Mouse (Mus musculus) lung, postnatal 14 days (tissue): ENCODE measurements around the gene Man1c1.

Experiments
- DNase-seq: peaks from one replicate; pipeline ENCODE4 v3.0.0; 2021

Gene Man1c1

DNA sequence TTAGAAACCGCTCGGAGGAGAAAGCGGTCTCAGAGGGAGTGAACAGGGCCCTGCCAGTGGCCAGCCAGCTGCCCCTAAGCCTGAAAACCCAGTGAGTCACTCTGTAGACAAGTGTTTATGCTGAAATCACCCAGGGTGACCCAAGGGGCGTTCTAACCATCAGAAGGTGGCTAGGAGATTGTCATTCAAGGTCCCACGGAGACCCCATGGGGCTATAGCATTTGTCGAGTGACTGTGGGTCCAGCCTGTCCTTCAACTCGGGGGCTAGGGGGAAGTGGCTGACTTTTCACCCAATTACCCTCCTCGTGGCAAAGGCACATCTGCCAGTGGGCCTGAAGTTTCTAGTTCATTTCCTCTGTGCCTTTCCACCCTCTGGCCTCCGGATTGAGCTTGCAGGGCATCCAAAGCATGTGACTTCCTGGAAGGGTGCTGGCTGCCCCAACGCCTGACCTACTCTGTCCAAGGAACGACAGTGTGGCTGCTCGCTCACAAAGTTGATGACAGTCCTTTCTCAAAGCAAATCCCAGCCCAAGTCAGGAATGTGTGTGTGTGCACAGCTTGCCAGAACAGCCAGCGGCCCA, 71.9 kb downstream of the Man1c1 start:
- peak; percentile 74 for DNase-seq

DNA sequence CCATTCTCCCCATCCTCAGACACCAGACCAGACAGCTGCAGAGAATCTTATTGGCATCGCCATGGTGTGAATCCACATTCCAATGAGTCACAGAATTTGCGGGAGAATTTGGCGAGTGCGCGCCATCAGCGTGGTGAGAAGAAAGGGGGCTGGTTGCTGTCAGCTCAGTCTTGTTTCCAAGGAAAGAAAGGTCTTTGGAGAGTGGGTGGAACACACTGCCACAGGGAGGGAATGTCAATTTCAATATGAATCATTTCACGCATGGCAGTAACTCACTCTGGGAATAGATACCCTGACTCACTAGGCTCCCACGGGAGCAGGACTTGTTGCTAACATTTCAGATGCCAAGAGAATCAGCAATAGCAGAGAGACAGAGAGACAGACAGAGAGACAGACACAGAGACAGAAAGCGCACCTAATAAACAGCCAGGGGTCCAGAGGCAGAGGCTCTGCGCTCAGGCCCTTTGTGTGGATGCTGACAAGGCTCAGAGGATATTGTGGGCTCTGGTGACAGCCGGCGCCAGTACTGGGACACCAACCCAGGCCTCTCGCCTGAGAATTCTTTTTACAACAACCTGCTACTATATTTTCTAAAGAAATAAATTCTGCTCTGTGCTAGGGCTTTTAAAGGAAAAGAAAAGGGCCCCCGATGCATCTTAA, 72.5 kb downstream of the Man1c1 start:
- DNase-seq = no peak

DNA sequence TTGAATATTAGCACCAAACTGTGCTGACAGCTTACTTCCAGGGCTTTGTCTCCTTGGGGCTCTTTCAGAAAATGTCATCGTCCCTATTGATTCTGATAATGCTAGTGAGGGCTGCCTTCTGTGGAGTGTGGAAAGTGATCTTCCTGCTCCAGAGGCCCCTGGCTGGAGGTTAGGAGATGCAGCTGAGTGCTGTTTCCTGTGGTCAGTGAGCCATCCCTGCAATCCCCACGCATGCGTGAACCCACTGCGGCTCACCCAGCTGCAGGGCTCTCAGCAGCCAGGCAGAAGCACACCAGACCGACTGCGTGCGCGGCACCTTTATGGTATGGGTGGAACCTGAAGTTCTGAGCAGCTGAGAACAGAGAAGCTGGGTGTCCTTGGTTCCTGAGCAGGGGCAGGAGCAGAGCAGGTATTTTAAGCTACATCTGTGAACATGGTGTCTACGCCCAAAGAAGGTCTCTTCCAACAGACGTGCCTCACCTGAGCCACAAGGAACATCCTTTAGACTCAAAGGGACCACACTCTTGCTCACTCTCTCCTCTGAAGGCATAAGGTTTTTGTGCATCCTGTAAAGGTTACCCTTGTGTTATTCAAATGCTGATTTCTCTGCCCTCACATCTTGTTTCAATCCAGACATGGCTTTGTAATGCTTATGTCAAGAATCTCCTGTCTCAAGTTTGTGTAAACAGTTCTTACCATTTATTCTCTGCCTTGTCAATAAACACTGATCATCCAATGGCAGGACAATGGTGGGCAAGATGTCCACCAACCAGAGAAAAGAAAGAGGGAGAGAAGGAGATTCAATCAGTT, 75.3 kb downstream of the Man1c1 start:
- DNase-seq = no peak

DNA sequence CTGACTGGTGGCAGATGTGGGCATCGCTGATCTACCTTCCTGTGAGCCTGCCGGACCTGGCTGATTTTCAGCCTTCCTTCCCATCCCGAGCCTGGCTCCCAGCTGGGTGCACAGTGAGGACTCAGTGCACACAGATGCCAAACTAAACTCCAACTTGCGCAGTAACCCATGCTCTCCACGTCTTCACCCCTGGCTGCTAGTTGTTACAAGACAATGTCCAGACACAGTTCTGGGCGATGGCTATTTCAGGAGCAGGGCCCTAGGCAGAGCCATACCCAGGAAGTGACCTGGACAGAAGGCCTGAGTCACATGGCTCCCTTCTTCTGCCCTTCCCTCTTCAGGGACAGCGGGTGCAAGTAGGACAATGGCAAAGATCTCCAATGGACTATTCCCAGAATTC, 76.0 kb downstream of the Man1c1 start:
- no peak for DNase-seq

DNA sequence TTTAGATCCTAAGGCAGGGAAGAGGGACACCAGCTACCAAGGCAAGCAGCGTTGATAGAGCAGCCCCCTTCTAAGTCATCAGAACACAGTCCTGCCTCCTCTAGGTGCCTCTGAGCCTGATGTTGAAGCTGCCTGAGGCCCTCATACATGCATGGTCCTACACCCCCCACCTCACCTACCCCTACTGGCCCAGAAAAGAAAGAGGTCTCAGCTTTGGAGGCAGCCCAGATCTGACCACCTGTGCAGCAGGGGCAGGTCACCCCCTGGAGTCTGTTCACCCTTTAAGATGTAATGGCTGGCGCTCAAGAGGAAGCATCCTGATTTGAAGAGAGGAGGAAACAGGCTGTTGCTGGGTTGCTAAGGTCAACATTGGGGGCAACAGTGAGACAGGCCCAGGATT, 77.2 kb downstream of the Man1c1 start:
- no peak for DNase-seq

DNA sequence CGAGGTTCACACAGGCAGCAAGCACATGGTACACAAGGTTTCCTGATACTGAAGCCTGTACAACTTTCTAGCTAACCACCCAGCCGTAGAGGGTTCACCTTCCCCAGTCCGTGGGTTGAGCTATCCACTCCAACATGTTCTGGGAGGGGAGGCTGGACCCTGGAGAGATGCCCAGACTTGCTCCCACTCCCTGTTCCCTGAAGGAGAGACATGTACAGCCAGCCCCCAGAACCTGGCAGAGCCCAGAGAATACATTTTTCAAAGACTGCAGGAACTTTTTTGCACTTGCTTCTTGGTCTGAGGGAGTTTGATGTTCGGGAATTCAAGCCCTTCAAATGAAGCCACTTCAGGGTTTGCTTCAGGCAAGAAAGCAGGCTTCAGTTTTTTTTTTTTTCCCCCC, 77.7 kb downstream of the Man1c1 start:
- no peak for DNase-seq

DNA sequence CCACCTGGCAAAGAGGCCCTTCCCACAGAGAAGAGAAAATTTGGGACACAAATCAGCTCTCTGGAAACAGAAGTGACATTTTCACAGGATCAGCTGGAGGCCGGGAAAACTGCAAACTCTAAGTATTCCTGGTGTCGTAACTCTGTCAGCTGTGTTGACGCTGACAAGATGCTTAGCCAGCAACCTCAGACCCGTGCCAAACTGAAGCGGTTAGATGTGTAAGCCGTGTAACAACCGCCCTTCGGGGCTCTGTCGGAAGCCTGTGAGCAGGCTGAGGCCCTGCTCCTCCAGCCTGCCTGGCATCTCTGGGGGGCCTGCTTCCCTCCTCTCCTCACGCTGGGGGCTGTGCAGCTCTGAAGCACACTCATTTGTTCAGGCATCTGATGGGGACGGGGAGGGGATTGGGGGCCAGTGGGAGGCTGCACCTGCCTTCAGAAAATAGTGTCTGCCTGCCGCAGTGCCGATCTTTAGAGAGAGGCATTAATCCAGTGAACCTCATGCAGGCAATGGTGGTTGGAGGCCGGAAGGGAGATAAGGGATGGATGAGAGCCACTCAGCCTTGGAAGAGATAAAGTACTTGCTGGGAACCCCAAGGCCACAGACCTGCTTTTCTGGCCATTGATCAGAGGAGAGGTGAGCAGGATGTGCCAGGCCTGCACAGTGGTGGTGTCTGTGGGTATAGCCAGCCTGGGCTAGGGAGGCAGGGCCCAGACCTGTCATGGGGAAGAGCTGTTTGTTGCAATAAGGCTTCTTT, 79.8 kb downstream of the Man1c1 start:
- DNase-seq = peak; percentile 66

DNA sequence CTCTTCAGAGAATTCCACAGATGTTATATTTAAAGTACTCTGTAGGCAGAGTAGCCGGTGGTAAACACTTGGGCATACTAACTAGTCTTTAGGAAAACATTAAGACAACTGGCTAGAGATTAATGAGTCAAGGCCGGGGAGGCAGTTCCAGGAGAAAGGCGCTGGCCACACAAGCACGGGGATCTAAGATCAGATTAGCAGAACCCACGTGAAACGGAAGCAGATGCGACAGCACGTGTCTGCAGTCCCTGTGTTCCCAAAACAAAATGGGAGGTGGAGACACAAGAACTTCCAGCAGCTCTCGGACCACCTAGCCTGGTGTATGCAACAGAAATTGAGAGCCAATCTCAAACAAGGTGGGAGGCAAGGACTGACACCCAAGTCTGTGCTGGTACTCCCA, 82.4 kb downstream of the Man1c1 start:
- DNase-seq = no peak

DNA sequence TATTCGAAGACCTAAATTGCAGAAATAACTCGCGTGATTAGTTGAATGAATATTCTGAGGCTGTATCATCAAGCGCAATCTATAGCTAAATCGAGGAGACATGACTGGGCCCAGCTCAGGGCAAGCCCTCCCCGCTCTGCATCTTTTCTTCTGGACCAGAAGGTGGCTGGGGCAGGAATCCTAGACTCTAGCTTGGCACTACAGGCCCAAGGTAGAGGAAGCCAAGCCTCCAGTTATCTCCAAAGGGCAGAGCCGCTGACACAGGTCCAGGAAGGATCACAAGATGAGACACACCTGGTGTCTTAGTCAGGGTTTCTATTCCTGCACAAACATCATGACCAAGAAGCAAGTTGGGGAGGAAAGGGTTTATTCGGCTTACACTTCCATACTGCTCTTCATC, 83.8 kb downstream of the Man1c1 start:
- DNase-seq = no peak

DNA sequence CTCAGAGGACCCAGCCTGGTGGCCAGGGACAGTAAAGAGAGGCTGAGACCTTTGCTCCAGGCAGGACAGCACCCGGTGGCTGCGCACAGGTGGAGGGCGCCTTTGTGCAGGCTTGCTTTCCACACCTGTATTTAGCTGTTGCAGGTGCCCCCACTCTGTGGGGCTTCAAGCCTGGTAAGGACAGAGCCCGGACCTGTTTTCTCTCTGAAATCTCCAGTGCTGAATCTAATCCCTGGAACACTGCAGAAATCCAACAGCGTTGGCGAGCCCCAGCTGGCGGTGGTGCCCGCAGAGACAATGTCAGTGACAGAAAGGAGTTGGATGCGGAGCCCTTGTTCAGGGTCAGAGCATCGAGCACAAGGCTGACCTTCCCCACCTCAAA, 84.6 kb downstream of the Man1c1 start:
- DNase-seq = no peak

DNA sequence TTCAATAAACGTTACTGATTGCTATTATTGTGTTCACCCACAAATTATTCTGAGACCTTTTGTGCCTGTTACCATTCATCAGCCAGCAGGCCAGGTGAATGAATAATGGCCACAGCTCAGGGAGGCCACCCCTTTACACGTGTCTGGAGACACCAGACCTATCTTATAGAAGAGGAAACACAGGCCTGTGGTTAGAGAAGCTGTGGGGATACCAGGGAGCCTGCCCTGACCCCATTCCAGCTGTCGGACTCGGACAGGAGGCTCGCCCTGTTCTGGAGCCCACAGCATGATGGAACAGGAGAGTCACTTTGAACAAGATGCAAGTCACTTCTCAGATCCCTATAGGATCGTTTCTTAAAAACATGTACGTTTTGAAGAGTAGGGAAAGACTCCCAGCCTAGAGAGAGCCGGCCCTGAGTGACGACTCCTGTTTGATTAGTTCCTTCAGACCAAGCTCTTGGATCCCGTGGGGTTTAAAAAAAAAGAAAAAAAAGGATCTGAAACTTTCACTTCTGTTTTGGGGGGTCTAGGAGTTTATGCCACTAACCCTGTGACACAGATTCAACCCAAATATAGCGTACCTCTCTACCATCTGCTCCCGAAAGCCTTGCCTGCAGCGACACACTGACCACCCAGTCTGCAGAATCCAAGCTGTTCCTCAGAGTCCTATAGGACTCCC, 85.1 kb downstream of the Man1c1 start:
- DNase-seq = no peak

DNA sequence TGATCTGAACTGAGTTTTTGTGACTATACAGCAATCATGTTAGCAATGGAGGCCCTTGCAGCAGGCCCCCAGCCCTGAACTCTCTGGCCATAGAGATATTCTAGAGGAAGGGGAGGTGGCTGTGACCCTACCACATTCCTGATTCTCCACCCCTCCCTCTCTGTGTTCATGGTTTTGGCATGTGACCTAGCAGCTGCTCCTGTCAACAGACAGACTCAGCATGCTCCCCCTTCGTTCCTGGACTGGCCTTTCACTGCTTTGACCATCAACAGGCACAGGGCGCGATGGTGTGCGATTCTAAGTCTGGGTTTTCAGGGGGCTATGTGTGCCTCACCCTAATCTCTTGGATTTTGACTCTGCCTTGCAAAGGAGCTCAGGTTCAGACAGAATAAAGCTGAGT, 86.3 kb downstream of the Man1c1 start:
- no peak for DNase-seq

DNA sequence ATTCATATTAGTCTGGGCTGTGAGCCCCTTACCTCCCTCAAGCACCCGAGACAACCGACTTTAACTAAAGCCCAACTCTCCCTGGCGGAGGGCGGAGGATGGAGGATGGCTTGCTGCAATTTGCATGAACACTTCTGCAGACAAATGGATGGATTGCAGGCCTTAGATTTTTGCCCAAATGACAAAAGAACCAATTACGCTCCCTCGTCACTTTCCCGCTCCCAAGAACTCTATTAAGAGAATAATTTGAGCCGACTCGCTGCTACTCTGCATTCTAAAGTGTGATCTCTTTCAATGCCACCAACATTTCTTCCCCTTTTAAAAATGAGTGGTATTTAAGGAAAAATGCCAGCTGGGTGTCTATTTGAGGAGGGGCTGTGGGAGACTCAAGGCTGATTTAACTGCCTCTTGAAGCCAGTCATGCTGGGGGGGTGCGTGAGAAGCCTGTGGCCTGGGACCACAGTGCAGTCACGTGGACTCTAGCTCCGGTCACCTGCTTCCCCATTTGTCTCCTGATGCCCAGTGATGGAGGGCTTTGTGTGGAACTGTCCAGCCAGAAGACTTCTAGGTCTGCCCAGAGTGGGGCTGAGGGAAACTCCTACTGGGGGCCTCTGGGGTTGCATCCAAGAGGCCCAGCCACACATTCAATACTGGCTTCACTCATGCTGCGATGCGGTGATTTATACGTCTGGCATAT, 88.0 kb downstream of the Man1c1 start:
- no peak for DNase-seq

DNA sequence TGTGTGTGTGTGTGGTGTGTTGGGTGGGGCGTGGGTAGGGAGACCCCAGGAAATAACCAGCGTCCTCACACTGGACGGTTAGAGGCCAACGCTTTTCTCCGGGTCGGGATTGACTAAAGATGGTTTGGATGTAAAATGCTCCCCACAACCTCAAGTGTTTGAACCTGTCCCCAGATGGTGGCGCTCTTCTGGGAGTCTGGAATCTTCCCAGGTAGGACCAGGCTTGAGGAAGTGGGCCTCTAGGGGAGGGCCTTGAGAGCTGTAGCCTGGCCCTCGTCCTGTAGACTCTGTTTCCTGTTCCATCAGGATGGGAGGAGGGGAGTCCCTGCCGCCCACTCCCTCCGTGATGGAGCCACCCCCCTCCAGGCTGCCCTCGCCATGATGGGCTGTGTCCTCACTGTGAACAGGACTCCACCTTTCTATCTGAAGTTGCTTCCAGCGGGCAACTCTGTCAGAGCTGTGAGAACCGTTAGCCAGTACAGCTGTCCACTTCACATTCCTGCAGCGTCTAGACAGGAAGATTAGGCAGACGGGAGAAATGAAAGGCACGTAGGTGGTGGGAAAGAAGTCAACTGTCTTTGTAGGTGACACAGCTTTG, 91.9 kb downstream of the Man1c1 start:
- no peak for DNase-seq

DNA sequence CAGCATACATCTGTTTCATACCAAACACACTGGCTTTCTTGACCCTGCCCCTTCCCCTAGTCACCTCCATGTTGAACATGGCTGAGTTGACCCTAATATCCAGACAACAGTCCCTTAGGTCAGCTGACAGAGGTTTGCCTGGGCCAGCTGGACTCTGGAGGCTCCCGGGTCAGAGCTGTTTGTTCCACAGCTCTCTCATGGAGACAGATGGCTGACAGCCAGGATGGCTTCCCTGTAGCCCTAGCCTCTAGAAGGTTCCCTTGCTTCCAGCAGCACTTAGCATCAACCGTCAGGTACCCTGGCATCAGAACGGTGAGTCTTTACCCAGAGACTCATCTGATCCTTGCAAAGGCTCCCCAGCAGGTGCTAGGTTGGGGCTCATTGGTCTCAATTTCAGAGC, 93.5 kb downstream of the Man1c1 start:
- no peak for DNase-seq

DNA sequence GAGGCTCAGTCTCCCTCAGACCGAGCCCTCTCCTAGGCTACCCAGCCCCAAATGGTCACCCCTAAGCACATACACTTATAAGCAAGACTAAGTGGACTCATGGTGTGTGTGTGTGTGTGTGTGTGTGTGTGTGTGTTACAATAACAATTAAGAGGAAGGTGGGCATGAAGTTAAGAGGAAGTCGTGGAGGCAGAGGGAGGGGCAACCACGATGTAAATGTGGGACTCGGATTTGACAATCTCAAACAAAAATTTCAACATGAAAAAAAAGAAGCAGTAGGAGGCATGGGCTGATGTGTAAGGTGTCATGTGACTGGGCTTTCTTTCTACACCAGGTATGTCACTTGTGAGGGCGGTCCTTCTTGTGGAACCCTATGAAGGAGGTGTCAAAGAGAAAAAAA, 96.4 kb downstream of the Man1c1 start:
- DNase-seq = no peak

DNA sequence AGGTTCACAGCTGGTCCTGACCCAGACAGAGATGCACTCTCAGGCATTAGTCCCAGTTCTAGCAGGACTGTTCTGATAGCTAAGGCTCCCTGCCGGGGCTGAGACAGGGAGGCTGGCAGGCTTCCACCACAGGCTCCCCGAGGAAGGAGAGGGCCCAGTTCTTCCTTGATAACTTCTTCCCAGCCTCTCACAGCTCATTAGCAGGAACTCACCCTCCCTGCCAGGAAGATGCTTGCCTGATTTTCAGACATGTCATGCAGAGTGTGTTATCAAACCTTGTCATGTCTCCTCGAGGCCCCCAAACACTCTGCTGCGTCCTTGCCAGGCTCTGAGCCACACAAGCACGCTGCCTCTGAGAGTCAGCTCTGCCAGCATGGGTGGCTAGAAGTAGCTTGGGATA, 98.0 kb downstream of the Man1c1 start:
- DNase-seq = no peak

DNA sequence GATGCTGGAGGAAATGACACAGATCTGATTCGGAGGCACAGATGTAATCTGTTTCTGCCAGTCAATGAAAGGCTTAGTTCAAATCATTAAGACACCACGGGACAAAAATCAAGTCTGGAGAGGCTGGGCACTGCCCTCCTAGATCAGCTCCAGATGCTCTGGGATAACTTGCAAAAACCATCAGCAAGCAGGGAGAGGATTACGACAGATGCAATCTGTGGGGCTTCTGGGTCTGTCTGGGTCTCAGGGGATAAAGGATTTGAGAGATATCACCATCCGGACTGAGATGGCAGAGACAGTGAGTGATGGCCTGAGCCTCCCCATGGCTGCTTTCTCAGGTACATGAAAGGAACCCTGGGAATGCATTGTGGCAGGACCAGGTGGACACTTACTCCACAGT, 99.6 kb downstream of the Man1c1 start:
- no peak for DNase-seq

DNA sequence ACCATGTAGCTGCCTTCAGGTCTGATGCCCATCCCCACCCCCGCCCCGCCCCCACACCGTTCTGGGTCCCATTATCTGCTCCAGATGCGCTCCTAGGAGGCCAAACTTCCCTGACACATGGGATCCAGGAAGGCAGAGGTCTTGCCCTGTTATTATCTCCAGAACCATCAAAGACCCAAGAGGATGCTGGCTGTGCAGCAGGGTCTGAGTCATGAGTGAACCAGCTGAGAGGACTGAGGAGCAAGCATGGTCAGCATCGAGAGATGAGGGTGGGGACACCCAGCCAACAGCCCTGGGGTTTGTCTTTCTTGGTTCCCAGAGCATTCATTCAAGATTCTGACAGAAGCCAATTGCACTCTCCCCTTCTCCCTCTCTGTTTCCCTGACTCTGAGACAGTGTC, 100.5 kb downstream of the Man1c1 start:
- DNase-seq = no peak

DNA sequence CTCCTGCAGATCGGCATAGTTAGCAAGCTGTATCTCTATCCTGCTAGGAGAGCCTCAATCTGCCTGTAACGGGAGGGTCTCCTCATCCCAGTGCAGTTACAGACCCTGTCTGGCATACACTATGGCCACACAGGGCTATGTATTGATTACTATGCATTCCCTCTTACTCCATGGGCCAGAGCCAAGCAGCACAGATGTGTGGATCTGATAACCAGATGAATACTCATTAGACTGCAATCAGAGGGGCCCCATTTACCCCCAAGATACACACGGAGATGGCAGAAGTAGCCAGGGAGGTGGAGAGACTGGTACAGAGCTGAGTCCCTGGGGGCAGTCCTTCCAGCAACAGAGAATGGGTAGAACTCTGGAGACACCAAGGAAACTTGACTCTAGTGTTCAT, 101.5 kb downstream of the Man1c1 start:
- DNase-seq = no peak

DNA sequence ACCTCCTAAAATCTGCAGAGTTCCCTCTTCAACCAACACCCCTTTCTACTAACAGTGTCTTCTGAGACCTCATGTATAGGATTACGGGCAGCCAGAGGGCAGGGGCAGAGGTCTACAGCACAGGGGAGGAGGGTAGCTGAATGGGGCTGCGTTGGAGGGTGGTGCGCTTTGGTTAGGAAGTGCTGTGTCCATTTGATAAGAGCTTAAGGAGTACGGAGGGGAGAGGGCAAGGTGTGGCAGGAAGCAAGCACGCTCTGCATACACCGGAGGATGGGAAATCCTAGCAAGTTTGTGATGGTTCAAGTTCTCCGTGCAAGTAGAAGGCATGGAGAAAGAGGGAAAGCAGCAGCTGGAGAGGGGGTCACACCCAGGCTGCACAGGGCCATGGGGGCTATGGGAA, 102.1 kb downstream of the Man1c1 start:
- DNase-seq = no peak

DNA sequence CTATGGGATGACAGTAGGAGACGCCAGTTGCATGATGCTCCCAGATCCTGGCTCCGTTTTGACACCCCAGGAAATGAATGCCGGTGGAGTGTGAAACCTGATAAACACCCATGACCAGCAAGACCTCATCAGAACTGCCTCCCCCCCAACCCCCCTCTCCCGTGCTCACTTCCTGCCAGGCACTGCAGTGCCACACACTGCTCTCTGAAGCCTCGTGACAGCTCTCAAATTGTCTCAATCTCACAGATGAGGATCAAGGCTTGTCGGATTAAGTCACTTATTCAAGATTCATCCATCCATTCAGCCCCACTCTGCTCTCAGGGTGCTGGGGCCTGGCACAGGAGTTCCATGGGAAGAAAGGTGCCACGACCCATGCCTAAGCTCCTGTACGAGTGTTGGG, 102.7 kb downstream of the Man1c1 start:
- DNase-seq = no peak
